Mouse (Mus musculus): Measurements from ENCODE around the gene Prune2. TPM values are rescaled to one million over a fixed set of nuclear protein-coding genes. Genes with fewer than 3 reads are reported as not detected.

The Prune2 gene
- polyA plus RNA-seq, 1 experiment, result 1.5 TPM

DNA sequence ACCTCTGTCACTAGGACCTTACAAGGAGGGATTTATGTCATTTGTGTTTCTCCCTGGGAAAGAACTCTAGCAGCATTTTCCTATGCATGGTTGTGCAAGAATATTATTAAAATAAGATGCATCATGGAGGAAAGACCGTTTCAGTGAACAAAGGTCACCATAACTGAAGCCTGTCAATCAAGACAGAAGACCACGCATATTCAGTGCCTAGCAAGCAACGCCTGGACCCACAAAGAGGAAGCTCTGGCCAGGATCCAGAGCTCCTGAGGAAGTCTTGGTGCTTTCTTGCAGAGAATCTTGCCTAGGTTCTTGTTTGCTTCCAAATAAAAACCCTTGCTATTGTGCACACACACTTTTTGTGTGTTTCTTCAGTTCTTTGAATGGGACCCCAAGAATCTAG, 296.9 kb downstream of the Prune2 start:
- DNase-seq, result no peak
- WGBS, result 31% methylated on average over 3 of the region's 3 CpGs
- TF ChIP-seq CTCF (IDR thresholded peaks at IDR 0.05; ENCODE audit: insufficient read depth, low read length) (no peak), POLR2A (IDR thresholded peaks at IDR 0.05; ENCODE audit: borderline replicate concordance, extremely low read depth, low read depth, low read length) (no peak)
- peaks cover 3% of the 10 kb centered on the region; the same call in 1 of the 2 replicates for H3K4me1 ChIP-seq (ENCODE audit: control insufficient read depth, insufficient read depth, low read length)
- no peak overlapping the region for H3K4me3 ChIP-seq (replicated peaks; ENCODE audit: extremely low read depth, low read depth, low read length)

DNA sequence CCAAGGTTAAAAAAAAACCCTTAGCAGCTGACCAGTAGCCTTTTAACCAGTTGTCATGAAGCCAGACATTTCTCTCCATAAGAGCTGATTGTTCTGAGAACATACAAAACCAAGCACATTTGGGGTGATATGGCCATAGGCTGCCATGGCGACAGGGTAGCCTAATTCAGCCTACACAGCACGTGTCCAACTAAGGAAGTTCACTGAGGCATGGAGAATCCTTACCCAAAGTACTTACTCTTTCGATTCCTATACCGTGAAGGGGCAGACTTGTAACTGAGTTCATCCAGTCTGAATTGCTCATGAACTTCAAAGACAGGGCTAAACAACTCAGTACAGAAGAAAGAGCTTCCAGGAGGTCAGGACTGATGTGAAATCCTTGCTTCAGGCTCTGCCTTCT, 299.6 kb downstream of the Prune2 start:
- WGBS, result 79% methylated on average over 4 of the region's 4 CpGs
- Histone ChIP-seq H3K4me1 (ENCODE audit: control insufficient read depth, insufficient read depth, low read length) (peaks cover 3% of the 10 kb centered on the region; the same call in 1 of the 2 replicates), H3K4me3 (replicated peaks; ENCODE audit: extremely low read depth, low read depth, low read length) (no peak overlapping the region)
- no peak for TF ChIP-seq CTCF (IDR thresholded peaks at IDR 0.05; ENCODE audit: insufficient read depth, low read length)
- no peak for DNase-seq

DNA sequence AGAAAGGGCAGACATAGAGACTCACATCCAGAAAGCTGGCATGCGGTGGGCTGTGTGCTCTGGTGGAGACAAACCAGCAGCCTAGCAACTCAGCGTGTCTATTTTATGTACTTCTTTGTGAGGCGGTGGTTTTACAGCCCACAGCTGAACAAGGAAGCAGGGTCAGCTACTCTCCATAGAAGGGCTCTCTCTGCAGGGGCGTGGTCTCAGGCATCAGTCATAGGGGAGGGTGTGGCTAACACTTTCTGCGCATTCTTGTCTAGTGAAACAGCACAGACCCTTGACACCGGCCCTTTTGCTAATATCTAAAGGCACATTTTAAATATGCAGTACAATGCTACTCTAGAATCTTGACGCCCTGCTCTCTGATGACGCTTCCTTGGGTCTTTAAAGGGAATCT, 300.5 kb downstream of the Prune2 start:
- Histone ChIP-seq H3K4me3 (replicated peaks; ENCODE audit: extremely low read depth, low read depth, low read length) (no peak overlapping the region), H3K4me1 (ENCODE audit: control insufficient read depth, insufficient read depth, low read length) (no peaks in the 10 kb centered on the region)
- DNase-seq, result no peak
- no peak for TF ChIP-seq POLR2A (IDR thresholded peaks at IDR 0.05; ENCODE audit: borderline replicate concordance, extremely low read depth, low read depth, low read length)
- no peak for TF ChIP-seq CTCF (IDR thresholded peaks at IDR 0.05; ENCODE audit: insufficient read depth, low read length)
- 61% methylated on average over 8 of the region's 8 CpGs for WGBS

DNA sequence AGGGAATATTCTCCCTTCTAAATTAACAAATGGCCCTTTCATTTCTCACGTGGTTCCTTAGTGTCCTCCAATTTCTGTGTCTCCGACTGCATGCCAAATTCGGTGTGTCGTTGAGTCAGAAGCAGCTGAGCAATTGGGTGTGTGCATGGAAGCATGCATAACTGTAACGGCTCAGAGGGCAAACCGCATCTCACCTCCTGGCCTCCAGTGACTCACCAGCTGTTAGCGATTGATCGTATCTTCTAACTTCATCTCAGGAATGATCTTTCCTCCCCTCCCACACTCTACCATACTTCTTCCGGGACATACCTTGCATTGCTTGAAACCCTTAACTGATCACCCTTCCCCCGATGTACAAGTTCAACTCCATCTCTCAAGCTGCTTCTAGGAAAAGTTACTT, 300.9 kb downstream of the Prune2 start:
- WGBS, result 78% methylated on average over 10 of the region's 10 CpGs
- H3K4me1 ChIP-seq (ENCODE audit: control insufficient read depth, insufficient read depth, low read length), result no peaks in the 10 kb centered on the region
- no peak for DNase-seq
- no peak overlapping the region for H3K4me3 ChIP-seq (replicated peaks; ENCODE audit: extremely low read depth, low read depth, low read length)
- TF ChIP-seq POLR2A (IDR thresholded peaks at IDR 0.05; ENCODE audit: borderline replicate concordance, extremely low read depth, low read depth, low read length) (no peak), CTCF (IDR thresholded peaks at IDR 0.05; ENCODE audit: insufficient read depth, low read length) (no peak)

DNA sequence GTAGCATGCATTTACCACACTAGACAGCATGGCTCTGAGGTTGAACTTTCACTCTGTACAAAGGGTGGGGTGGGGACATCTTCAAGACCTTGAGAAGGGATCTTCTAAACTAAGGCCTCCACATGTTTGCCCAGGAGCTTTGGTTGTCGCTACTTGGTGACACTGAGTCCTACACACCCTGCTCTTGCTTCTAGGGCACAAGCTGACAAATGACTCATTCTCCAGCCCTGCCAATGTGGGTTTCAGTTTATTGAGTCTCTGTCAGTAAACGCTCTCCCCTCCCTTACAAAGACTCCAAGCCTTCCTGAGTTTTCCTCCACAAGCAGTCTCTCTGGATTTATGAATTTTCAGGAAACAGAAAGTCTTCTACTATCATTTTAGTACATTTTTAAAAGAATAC, 307.3 kb downstream of the Prune2 start:
- 63% methylated on average over 2 of the region's 2 CpGs for WGBS

DNA sequence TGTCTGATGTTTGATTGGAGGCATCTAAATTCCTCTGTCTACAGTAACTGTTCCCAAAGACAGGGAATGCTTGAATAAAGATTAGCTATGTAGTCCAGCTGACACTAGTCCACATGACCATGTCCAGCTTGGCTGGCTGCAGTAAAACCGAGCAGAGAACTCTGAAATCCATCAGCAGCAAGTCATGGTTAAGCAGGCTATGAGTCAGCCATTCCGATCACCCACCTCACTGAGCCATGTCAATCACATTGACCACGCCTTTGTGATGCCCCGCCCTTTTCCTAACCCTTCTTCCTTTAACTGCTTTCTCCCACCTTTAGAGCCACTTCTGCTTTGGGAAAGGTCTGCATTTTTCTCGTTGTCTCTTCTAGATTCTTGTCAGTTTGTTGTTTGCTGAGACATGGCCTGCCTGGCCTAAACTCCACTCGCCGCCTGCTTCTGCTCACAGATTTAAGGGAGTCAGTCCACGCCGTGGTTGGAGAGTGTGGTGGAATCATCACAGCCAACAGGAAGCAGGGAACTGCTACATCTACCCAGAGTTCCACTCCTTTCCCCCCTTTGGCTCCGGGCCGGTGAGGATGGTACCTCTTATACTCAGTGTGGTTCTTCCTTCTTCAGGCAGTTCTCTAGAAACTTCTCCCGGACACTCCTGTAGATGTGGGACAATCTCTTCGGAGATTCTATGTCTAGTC, 307.9 kb downstream of the Prune2 start:
- WGBS, result 81% methylated on average over 13 of the region's 13 CpGs
- no peak for TF ChIP-seq POLR2A (IDR thresholded peaks at IDR 0.05; ENCODE audit: borderline replicate concordance, extremely low read depth, low read depth, low read length)
- no peak for TF ChIP-seq CTCF (IDR thresholded peaks at IDR 0.05; ENCODE audit: insufficient read depth, low read length)
- no peaks in the 10 kb centered on the region for H3K4me1 ChIP-seq (ENCODE audit: control insufficient read depth, insufficient read depth, low read length)
- no peak overlapping the region for H3K4me3 ChIP-seq (replicated peaks; ENCODE audit: extremely low read depth, low read depth, low read length)
- DNase-seq, result no peak

More for the DNA sequence above, 307.3 kb downstream of the Prune2 start:
- Histone ChIP-seq H3K4me3 (replicated peaks; ENCODE audit: extremely low read depth, low read depth, low read length) (no peak overlapping the region), H3K4me1 (ENCODE audit: control insufficient read depth, insufficient read depth, low read length) (no peaks in the 10 kb centered on the region)
- DNase-seq, result no peak
- TF ChIP-seq CTCF (IDR thresholded peaks at IDR 0.05; ENCODE audit: insufficient read depth, low read length) (no peak), POLR2A (IDR thresholded peaks at IDR 0.05; ENCODE audit: borderline replicate concordance, extremely low read depth, low read depth, low read length) (no peak)

DNA sequence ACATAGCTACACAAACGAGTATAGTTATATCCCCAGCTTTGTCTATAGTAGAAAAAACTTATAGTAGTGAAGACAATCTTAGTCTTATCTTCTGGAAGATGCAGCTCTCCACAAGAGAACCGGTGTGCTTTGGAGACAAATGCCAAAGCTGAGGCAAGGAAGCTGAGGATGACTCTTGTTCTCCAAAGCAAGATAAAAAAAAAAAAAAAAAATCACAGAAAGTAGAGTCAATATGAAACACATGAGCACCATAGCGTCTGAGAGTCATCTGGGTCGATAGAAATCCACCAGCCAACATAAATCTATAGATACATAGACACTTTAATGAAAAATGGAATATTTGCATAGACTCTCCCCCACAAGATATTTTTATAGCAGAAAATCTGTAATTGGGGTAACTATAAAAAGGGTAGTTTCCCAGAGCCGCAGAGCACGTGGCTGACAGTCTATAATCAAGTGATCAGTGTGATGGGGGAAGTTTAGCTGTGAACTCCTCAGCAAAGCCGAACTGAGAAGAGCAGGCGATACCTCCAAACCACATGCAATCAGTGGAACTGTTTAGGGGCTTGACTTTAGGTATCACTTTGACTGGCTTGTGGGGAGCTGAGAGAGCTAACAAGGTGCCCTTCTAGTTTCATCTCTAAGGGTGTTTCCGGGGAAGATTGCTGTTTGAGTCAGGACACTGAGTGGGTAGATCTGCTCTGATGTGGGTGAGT, 308.7 kb downstream of the Prune2 start:
- no peak for DNase-seq
- TF ChIP-seq CTCF (IDR thresholded peaks at IDR 0.05; ENCODE audit: insufficient read depth, low read length) (no peak), POLR2A (IDR thresholded peaks at IDR 0.05; ENCODE audit: borderline replicate concordance, extremely low read depth, low read depth, low read length) (no peak)
- H3K4me1 ChIP-seq (ENCODE audit: control insufficient read depth, insufficient read depth, low read length), result no peaks in the 10 kb centered on the region
- 82% methylated on average over 9 of the region's 9 CpGs for WGBS
- no peak overlapping the region for H3K4me3 ChIP-seq (replicated peaks; ENCODE audit: extremely low read depth, low read depth, low read length)

DNA sequence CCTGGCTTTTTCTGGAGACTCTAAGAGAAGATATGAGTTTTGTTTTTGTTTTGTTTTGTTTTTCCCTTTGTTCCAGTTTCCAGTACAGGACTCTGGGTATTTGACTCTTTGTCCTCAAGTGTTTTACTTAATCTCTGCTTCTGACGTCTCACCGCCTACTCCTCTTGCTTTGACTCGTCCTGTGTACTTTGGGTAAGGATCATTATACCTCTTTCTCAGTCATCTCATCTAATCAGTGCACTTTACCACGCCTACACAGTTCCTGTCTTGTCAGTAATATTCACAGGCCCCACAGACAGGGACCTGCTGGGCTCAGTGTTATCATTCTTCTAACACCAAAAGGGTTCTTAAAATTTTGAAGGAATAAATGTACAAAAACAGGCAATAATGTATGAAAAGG, 312.8 kb downstream of the Prune2 start:
- DNase-seq, result no peak
- H3K4me3 ChIP-seq (replicated peaks; ENCODE audit: extremely low read depth, low read depth, low read length), result no peak overlapping the region
- TF ChIP-seq POLR2A (IDR thresholded peaks at IDR 0.05; ENCODE audit: borderline replicate concordance, extremely low read depth, low read depth, low read length) (no peak), CTCF (IDR thresholded peaks at IDR 0.05; ENCODE audit: insufficient read depth, low read length) (no peak)
- H3K4me1 ChIP-seq (ENCODE audit: control insufficient read depth, insufficient read depth, low read length), result no peaks in the 10 kb centered on the region
- whole genome bisulfite sequencing, result 69% methylated on average over 4 of the region's 4 CpGs

DNA sequence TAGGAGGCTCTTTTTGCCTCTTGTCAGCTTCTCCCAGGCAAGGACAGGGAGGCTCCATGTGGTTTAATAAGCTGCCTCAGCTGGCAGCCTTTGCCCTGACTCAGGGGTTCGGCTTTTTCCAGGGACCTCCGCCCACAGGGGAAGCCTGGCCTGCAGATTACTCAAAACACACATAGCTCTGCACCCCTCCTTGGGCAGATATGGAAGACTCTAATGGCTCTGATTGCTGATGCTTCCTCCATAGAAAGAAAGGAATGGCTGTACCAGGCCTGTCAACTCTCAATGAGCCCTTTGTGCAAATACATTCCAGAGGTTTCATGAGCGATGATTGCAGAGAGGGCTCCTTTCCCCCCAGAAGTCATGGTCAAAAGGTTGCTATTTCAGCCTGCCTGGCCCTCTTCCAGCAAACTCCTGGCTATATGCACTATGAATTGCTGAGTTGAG, 315.3 kb downstream of the Prune2 start:
- no peak for TF ChIP-seq CTCF (IDR thresholded peaks at IDR 0.05; ENCODE audit: insufficient read depth, low read length)
- no peak for TF ChIP-seq POLR2A (IDR thresholded peaks at IDR 0.05; ENCODE audit: borderline replicate concordance, extremely low read depth, low read depth, low read length)
- 49% methylated on average over 3 of the region's 3 CpGs for WGBS
- no peaks in the 10 kb centered on the region for H3K4me1 ChIP-seq (ENCODE audit: control insufficient read depth, insufficient read depth, low read length)
- no peak for DNase-seq
- no peak overlapping the region for H3K4me3 ChIP-seq (replicated peaks; ENCODE audit: extremely low read depth, low read depth, low read length)

DNA sequence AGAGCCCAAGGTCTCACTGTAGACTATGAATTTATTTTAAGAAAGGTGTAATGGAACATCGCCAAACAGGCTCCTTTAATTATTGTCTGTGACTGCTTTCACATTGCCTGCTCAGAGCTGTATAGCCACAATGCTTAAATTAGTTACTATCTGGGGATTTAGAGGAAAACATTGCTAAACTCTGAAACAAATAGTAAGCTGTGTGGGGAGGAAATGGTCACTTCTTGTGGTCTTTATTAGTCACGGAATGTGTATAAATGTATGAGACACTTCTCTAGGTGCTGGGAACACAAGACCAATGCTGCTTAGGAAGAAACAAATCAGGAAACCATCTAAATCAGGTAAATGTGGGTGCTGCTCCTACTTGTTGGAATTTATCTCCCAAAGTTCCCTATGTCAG, 317.1 kb downstream of the Prune2 start:
- TF ChIP-seq CTCF (IDR thresholded peaks at IDR 0.05; ENCODE audit: insufficient read depth, low read length) (no peak), POLR2A (IDR thresholded peaks at IDR 0.05; ENCODE audit: borderline replicate concordance, extremely low read depth, low read depth, low read length) (no peak)
- WGBS, result 74% methylated on average over 2 of the region's 2 CpGs
- no peak for DNase-seq
- Histone ChIP-seq H3K4me1 (ENCODE audit: control insufficient read depth, insufficient read depth, low read length) (no peaks in the 10 kb centered on the region), H3K4me3 (replicated peaks; ENCODE audit: extremely low read depth, low read depth, low read length) (no peak overlapping the region)

Other genes starting within 250 kb of the Prune2 start
- 1.8 and 4.1 TPM in 2 replicates for gene Vps13a, start 175.2 kb upstream of the Prune2 start, polyA plus RNA-seq (2012; rRNA removed)
- gene Foxb2, start 82.3 kb upstream of the Prune2 start, polyA plus RNA-seq (2012; rRNA removed), result not detected in 2 replicates